Mouse (Mus musculus) c-Kit-positive CD71-negative TER-119-negative erythroid progenitor cells, embryonic 14.5 days (primary cell): ENCODE measurements around the gene Phyhd1.
A peak's percentile ranks its signal among the peaks of the same experiment; 100 is the strongest.

ENCODE experiments used
- DNase-seq: peaks from one replicate; pipeline ENCODE4 v3.0.0-alpha.2; 2013; ENCODE audit warnings: low read depth

The Phyhd1 gene

GRCm38 (mm10) chr2:30285416-30286181 lies 19.6 kb downstream of the Phyhd1 start:
- no peak for DNase-seq

GRCm38 (mm10) chr2:30286192-30287026 lies 20.4 kb downstream of the Phyhd1 start, which contains the start of the genes Dolk and Nup188:
Gene Dolk, minus strand, starts transcription at chr2:30286334.
Gene Nup188, plus strand, starts transcription at chr2:30286397.
- peak; percentile 94 for DNase-seq

- peak; percentile 22 for DNase-seq
Observed at GRCm38 (mm10) chr2:30287027-30287373, 21.0 kb downstream of the Phyhd1 start.

GRCm38 (mm10) chr2:30299525-30299924 lies 33.5 kb downstream of the Phyhd1 start:
- DNase-seq, result no peak

GRCm38 (mm10) chr2:30299966-30300365 lies 34.0 kb downstream of the Phyhd1 start:
- no peak for DNase-seq

- no peak for DNase-seq
Observed at GRCm38 (mm10) chr2:30306087-30306486, 40.1 kb downstream of the Phyhd1 start.

GRCm38 (mm10) chr2:30309351-30309750 lies 43.3 kb downstream of the Phyhd1 start:
- DNase-seq, result no peak

GRCm38 (mm10) chr2:30311481-30311880 lies 45.5 kb downstream of the Phyhd1 start:
- no peak for DNase-seq

- DNase-seq, result no peak
Observed at GRCm38 (mm10) chr2:30316136-30316535, 50.1 kb downstream of the Phyhd1 start.

- no peak for DNase-seq
Observed at GRCm38 (mm10) chr2:30316955-30317354, 51.0 kb downstream of the Phyhd1 start.

GRCm38 (mm10) chr2:30319260-30319659 lies 53.3 kb downstream of the Phyhd1 start:
- no peak for DNase-seq

- no peak for DNase-seq
Observed at GRCm38 (mm10) chr2:30323111-30323510, 57.1 kb downstream of the Phyhd1 start.

GRCm38 (mm10) chr2:30325296-30325695 lies 59.3 kb downstream of the Phyhd1 start:
- DNase-seq, result no peak

GRCm38 (mm10) chr2:30327276-30327675 lies 61.3 kb downstream of the Phyhd1 start:
- DNase-seq, result no peak

GRCm38 (mm10) chr2:30328791-30329190 lies 62.8 kb downstream of the Phyhd1 start:
- DNase-seq, result no peak
